Mouse (Mus musculus) forebrain, embryonic 12.5 days (tissue): ENCODE data around the gene Mxi1. TPM values are rescaled to one million over a fixed set of nuclear protein-coding genes. Genes with fewer than 3 reads are reported as not detected.
"Not testable (repeated sequence)": the region's sequence is repeated elsewhere in the genome, so short reads cannot be mapped to it uniquely, and the experiment has no call there.

Experiments used
- ATAC-seq: fragments of 200-750 bp; cut with Nextera tagmentation; 2 replicates; pipeline ENCODE4 v1.8.0; 2017; ENCODE audit warnings: moderate TSS enrichment; ENCODE audit not compliant: low FRiP score
- H3K27ac ChIP-seq: fragments of 300-500 bp; sonication (generic); 2 replicates; pipeline ENCODE4 v1.5.1; 2016; ENCODE audit warnings: mild to moderate bottlenecking
- H3K27me3 ChIP-seq: fragments of 300-500 bp; sonication (generic); 2 replicates; pipeline ENCODE4 v1.6.1; 2016; ENCODE audit warnings: mild to moderate bottlenecking
- H3K36me3 ChIP-seq: fragments of 300-500 bp; sonication (generic); replicated peaks from 2 replicates; pipeline ENCODE4 v1.6.1; 2016; ENCODE audit warnings: mild to moderate bottlenecking
- H3K4me1 ChIP-seq: fragments of 300-500 bp; sonication (generic); 2 replicates; pipeline ENCODE4 v1.6.1; 2016
- H3K4me2 ChIP-seq: fragments of 300-500 bp; sonication (generic); 2 replicates; pipeline ENCODE4 v1.6.1; 2016; ENCODE audit warnings: mild to moderate bottlenecking, moderate library complexity
- H3K4me3 ChIP-seq: fragments of 300-500 bp; sonication (generic); replicated peaks from 2 replicates; pipeline ENCODE4 v1.5.1; 2016; ENCODE audit warnings: mild to moderate bottlenecking
- H3K9ac ChIP-seq: fragments of 300-500 bp; sonication (generic); 2 replicates; pipeline ENCODE4 v1.6.1; 2016; ENCODE audit warnings: mild to moderate bottlenecking
- H3K9me3 ChIP-seq: fragments of 300-500 bp; sonication (generic); 2 replicates; pipeline ENCODE4 v1.6.1; 2016
- WGBS: fragments of 180-500 bp; shearing (Covaris S2); methylation state at CpG from one replicate; pipeline ENCODE4 v1.1.7; 2016; 5-methylcytosine and 5-hydroxymethylcytosine counted together
- polyA plus RNA-seq: library from polyadenylated mRNA; unstranded; fragments of >200 nt; fragmentation: Nextera tagmentation; extraction: Ambion mirVana; gene quantifications from 2 replicates; pipeline ENCODE4 v1.2.1, GENCODE M21; 2016

Mxi1 gene
- polyA plus RNA-seq, 1 experiment from 2014 or later: 62.4 TPM

- no peak overlapping the region for H3K9ac ChIP-seq
- no peak for ATAC-seq
- H3K36me3 ChIP-seq: peaks cover 77% of the 10 kb centered on the region
- H3K27ac ChIP-seq: no peak overlapping the region
- no peaks in the 10 kb centered on the region for H3K9me3 ChIP-seq
- H3K27me3 ChIP-seq: no peaks in the 10 kb centered on the region
- no peaks in the 10 kb centered on the region; the same call in 1 of the 2 replicates for H3K4me1 ChIP-seq
- 96% methylated on average over 15 of the region's 15 CpGs for WGBS
- no peak overlapping the region for H3K4me3 ChIP-seq
- H3K4me2 ChIP-seq: no peak overlapping the region
Observed at GRCm38 (mm10) chr19:53383336-53383735, 73.0 kb downstream of the Mxi1 start.

DNA sequence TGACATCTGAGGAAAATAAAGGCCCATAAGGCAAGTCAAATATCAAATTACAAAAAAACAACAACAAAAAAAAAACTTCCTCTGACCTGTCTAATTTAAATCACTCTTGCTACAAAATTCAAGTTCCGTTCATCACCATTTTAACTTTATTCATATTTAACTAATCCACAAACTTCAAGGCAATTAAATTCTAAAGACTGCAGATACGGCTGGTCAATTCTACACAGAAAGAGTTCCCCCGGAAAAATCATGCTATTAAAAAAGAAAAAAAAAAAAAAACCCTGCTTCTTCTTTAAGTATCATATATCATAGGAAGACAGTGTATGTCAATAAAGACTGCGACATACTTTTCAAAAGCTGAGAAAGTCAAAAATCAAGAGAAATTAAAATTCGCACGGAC lies 79.1 kb downstream of the Mxi1 start:
- no peak for ATAC-seq
- Histone ChIP-seq H3K27ac (peak overlapping the region; percentile 98; the same call in 1 of the 2 replicates), H3K9ac (peak overlapping the region; percentile 98), H3K4me2 (peak overlapping the region; percentile 69), H3K27me3 (no peaks in the 10 kb centered on the region), H3K4me1 (peaks cover 15% of the 10 kb centered on the region), H3K4me3 (peak overlapping the region; percentile 98), H3K9me3 (no peaks in the 10 kb centered on the region), H3K36me3 (peaks cover 36% of the 10 kb centered on the region)
- 26% methylated on average over 6 of the region's 6 CpGs for WGBS

DNA sequence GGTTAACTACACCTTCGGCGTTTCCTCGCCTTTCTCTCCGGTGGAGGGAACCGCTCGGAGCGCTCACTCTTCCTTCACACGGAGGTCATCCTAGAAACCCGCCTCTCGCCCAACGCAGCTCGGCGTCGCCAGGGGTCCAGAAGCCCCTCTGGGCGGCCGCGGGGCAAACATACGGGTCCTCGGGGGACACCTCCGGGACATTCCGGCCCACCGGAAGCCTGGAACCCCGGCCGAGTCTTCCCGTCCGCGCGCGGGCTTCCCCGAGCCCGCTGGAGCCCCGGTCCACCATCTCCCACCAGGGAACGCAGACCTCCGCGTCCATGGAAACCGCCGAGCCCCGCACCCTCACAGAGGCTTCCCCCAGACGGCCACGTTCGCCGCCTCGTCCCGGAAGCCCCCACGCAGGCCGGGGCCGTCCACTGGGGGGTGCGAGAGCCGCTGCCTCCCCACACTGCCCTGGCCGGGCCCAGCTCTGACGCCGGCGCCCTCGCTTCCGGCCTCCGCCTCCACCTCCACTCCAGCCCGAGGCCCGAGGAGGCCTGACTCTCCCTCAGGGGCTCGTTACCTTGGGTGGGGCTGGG lies 79.6 kb downstream of the Mxi1 start:
- Histone ChIP-seq H3K27ac (peak overlapping the region; percentile 98), H3K9me3 (no peaks in the 10 kb centered on the region), H3K36me3 (peaks cover 33% of the 10 kb centered on the region), H3K27me3 (no peaks in the 10 kb centered on the region), H3K9ac (peak overlapping the region; percentile 98), H3K4me3 (peak overlapping the region; percentile 98), H3K4me1 (peaks cover 15% of the 10 kb centered on the region), H3K4me2 (peak overlapping the region; percentile 69)
- under 1% methylated on average over 59 of the region's 59 CpGs for WGBS
- ATAC-seq: peak; percentile 89

DNA sequence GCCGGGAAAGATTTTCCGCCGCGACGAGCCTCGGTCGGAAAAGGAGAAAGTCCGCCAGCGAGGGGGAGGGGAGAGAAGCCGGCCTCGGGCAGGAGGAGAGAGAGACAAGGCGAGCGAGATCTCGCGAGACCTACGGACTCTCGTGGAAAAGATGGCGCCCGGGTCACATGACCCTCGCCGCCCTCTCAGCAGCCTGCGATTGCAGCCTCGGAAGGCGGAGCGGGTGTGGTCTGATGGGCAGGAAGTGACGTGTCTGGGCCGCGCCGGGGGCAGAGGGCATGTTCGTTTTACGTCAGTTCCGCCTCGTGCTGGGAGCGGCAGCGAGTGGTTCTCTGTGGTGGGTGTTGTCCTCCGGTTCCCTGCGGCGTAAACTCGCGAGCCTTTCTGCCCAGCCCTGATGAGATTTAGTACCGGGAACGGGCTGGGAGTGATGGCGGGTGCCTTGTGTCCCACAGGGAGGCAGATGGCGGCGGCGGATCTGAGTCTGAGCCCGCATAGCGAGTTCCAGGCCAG lies 80.2 kb downstream of the Mxi1 start, which contains the start of gene Smndc1:
Gene Smndc1, minus strand, starts transcription at position 84 of the 513 bp plus-strand sequence.
- Histone ChIP-seq H3K4me2 (peak within 1 kb of the TSS; percentile 75), H3K4me1 (peaks cover 15% of the 10 kb centered on the region), H3K4me3 (peak within 1 kb of the TSS; percentile 98), H3K9me3 (no peaks in the 10 kb centered on the region), H3K9ac (peak within 1 kb of the TSS; percentile 98), H3K36me3 (peaks cover 33% of the 10 kb centered on the region), H3K27me3 (no peaks in the 10 kb centered on the region), H3K27ac (peak within 1 kb of the TSS; percentile 98)
- ATAC-seq: peak; percentile 98
- WGBS: under 1% methylated on average over 48 of the region's 48 CpGs

DNA sequence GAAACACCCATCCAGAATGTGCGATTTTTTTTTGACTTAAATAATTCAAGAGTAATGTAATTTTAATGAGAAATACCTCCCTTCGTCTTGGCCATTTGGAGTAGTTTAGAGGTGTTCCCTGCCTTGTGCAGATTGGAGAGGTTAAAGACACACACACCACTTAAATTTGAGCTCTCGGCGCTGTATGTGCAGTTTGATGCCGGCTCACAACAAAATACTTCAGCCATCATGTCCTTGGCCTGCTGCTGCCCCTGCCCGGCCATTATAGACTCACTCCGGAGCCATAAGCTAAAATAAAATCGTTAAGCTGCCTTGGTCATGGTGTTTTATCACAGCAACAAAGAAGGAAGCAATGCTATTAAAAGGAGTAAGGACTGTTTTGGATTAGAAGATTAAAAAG lies 81.1 kb downstream of the Mxi1 start:
- H3K36me3 ChIP-seq: peaks cover 24% of the 10 kb centered on the region
- ATAC-seq: no peak
- 56% methylated on average over 8 of the region's 8 CpGs for WGBS
- no peak overlapping the region for H3K27ac ChIP-seq
- peak overlapping the region; percentile 75 for H3K4me2 ChIP-seq
- H3K9ac ChIP-seq: peak overlapping the region; percentile 71
- no peaks in the 10 kb centered on the region for H3K9me3 ChIP-seq
- peak overlapping the region; percentile 98 for H3K4me3 ChIP-seq
- H3K4me1 ChIP-seq: peaks cover 15% of the 10 kb centered on the region
- H3K27me3 ChIP-seq: no peaks in the 10 kb centered on the region

DNA sequence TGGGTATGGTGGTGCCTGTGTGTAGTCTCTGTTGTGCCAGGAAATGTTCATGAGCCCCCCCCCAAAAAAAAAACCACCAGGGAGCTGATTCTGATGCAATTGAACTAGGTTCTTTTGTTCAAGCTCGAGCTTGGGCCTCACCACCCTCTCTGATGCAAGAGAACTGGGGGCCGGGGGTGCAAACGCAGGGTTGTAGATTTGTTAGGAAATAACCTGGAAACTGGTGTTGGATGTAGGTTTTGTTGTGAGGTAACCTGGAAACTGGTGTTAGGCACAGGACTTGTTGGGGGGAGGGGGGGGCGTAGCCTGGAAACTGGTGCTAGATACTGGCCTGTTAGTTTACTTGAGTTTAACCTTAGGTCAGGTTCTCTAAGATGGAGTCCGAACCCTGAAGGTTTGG lies 81.5 kb downstream of the Mxi1 start:
- H3K27ac ChIP-seq: no peak overlapping the region

GRCm38 (mm10) chr19:53392781-53393343 lies 82.5 kb downstream of the Mxi1 start:
- 74% methylated on average over 8 of the region's 8 CpGs for WGBS

More for the DNA sequence above, 81.5 kb downstream of the Mxi1 start:
- WGBS: 90% methylated on average over 5 of the region's 5 CpGs
- peak overlapping the region; percentile 98; the same call in 1 of the 2 replicates for H3K4me3 ChIP-seq
- peak overlapping the region; percentile 75 for H3K4me2 ChIP-seq
- peaks cover 15% of the 10 kb centered on the region for H3K4me1 ChIP-seq
- ATAC-seq: no peak
- H3K9ac ChIP-seq: peak overlapping the region; percentile 71; the same call in 1 of the 2 replicates
- H3K36me3 ChIP-seq: peaks cover 23% of the 10 kb centered on the region
- no peaks in the 10 kb centered on the region for H3K9me3 ChIP-seq
- no peaks in the 10 kb centered on the region for H3K27me3 ChIP-seq

DNA sequence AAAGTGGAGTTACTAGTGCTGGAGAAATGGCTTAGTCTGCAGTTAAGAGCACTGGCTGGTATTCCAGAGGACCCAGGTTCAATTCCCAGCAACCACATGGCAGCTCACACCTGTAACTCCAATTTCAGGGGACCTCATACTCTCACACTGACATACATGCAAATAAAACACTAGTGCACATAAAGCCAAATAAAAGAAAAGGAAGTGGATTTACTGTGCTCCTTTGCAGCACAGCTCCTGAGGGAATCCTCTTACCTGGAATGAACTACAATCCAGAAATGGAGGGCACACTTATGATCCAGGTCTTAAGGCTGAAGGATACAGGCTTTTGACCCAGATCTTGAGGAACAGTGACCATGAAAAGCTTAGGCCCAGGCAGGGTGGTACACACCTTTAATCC lies 83.3 kb downstream of the Mxi1 start:
- H3K4me3 ChIP-seq: no peak overlapping the region
- ATAC-seq: no peak
- H3K36me3 ChIP-seq: peaks cover 4% of the 10 kb centered on the region
- no peaks in the 10 kb centered on the region for H3K9me3 ChIP-seq
- no peak overlapping the region for H3K9ac ChIP-seq
- H3K4me1 ChIP-seq: peaks cover 15% of the 10 kb centered on the region
- no peaks in the 10 kb centered on the region for H3K27me3 ChIP-seq
- no peak overlapping the region for H3K4me2 ChIP-seq
- H3K27ac ChIP-seq: no peak overlapping the region

More at GRCm38 (mm10) chr19:53392781-53393343, 82.5 kb downstream of the Mxi1 start:
- Histone ChIP-seq H3K9me3 (no peaks in the 10 kb centered on the region), H3K27ac (no peak overlapping the region), H3K27me3 (no peaks in the 10 kb centered on the region), H3K4me1 (peaks cover 15% of the 10 kb centered on the region), H3K36me3 (peaks cover 12% of the 10 kb centered on the region), H3K9ac (no peak overlapping the region), H3K4me3 (no peak overlapping the region), H3K4me2 (no peak overlapping the region)
- no peak for ATAC-seq

DNA sequence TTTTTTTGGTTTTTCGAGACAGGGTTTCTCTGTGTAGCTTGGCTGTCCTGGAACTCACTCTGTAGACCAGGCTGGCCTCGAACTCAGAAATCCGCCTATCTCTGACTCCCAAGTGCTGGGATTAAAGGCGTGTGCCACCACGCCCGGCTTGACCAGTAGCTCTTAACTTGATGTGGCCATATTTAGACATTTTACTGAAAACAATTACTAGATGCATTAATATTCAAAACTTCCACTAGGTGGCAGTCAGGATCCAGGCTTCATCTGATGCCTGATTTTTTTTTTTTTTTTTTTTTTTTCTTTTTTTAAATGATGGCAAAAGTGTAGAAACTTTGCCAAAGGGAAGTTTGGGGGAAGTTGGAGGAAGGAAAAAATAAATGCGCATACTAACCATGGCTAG lies 84.2 kb downstream of the Mxi1 start:
- Histone ChIP-seq H3K9me3 (no peaks in the 10 kb centered on the region), H3K36me3 (no peaks in the 10 kb centered on the region), H3K27me3 (no peaks in the 10 kb centered on the region), H3K27ac (no peak overlapping the region), H3K4me3 (no peak overlapping the region), H3K9ac (no peak overlapping the region), H3K4me2 (no peak overlapping the region), H3K4me1 (peaks cover 10% of the 10 kb centered on the region)
- 20% methylated on average over 7 of the region's 7 CpGs for WGBS
- ATAC-seq: no peak

GRCm38 (mm10) chr19:53394956-53395355 lies 84.6 kb downstream of the Mxi1 start:
- not testable (repeated sequence) for H3K4me3 ChIP-seq, H3K27ac ChIP-seq, H3K9ac ChIP-seq, H3K9me3 ChIP-seq, H3K36me3 ChIP-seq, ATAC-seq, H3K27me3 ChIP-seq, H3K4me2 ChIP-seq
- WGBS: 80% methylated on average over 3 of the region's 3 CpGs
- peaks cover 10% of the 10 kb centered on the region for H3K4me1 ChIP-seq

GRCm38 (mm10) chr19:53395805-53396204 lies 85.5 kb downstream of the Mxi1 start:
- H3K36me3 ChIP-seq, ATAC-seq, H3K9ac ChIP-seq, H3K4me2 ChIP-seq, H3K9me3 ChIP-seq, H3K4me3 ChIP-seq, H3K27ac ChIP-seq, H3K27me3 ChIP-seq: not testable (repeated sequence)
- H3K4me1 ChIP-seq: peaks cover 10% of the 10 kb centered on the region
- 48% methylated on average over 5 of the region's 5 CpGs for WGBS

DNA sequence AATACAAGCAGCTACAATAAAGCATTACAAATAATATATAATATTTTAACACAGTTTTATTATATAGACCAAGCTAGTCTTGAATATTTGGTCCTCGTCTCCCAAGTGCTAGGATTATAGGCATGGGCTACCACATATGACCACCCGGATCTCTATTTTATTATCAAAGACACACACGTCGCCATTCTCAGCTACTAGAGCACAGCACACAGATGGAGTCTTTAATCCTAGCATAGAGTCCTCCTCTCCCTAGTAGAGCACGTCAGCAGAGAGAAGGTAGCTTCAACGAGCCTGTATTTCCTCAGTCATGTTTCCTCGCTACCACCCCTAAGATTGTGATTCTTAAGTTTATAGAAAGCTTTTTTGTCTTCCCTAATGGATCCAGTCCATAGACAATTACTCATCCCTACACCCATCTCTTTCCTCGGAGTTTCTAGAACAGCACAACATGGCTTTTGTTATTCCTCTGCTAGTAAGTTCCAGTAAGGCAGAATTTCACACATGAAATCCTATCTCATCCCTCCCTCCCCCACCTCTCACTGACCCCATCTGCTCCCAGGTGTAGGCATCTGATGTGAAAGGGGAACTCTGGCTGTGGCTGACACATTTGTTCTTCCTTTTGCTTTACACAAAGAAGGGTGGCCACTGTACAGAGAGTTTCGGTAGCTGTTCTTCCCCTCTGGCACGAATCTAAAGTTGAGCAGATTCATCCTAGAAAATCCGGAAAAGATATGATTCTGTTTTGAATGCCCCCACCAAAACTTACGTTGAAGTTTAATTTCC lies 87.3 kb downstream of the Mxi1 start:
- Histone ChIP-seq H3K27ac (no peak overlapping the region), H3K27me3 (no peaks in the 10 kb centered on the region), H3K36me3 (no peaks in the 10 kb centered on the region), H3K4me1 (no peaks in the 10 kb centered on the region), H3K4me3 (no peak overlapping the region), H3K4me2 (no peak overlapping the region), H3K9ac (no peak overlapping the region), H3K9me3 (no peaks in the 10 kb centered on the region)
- no peak for ATAC-seq
- WGBS: 84% methylated on average over 12 of the region's 12 CpGs
